Mouse (Mus musculus) fat pad, adult 2 months (tissue): Measurements from ENCODE around the gene Zfp354c.

Experiments
- DNase-seq: peaks from one replicate; pipeline ENCODE4 v3.0.0-alpha.2; 2011; ENCODE audit warnings: low read depth, low spot score; ENCODE audit errors: extremely low read depth

Gene Zfp354c

DNA sequence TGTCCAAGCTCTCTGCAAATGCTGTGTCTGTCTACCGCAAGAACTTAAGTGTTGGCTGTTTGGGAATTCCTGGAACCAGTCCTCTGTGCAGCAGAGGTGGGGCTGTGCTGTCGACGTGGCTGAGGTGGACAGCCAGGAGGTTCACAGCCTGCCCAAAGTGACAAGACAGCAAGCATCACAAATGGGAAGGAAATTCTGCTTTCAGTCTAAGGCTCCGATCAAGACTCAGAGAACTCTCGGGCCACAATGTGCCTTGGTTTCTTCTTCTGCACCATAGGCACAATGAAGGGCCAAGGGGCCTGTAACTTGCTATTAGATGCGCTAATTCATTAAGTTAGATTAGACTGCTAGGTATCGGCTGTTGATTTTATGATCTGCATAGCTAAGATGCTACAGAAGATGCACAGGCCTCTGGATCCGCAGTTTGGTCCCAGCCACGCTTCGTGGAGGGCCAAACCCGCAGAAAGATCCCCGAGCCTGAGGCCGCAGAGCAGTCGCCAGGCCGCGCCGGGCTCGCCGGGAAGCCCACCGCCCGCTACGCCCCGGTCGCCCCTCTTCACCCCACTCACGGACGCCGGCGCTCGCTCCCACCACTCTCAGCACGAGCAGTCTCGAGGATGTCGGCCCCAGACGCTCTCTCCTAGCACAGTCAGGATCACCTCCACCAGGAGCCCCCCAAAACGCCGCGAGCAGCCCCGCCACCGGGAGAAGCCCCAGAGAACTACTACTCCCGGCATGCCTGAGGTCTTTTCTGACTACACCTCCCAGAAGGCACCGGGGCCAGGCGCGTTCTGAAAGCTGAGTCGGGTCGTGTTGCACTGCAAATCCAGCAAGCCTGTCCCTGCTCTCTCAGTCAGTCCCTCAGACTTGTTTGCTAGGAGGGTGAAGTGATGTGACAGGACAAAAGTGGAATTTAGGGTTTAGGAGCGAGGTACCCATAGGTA lies at the start of gene Zfp354c:
Gene Zfp354c, minus strand, starts transcription at position 715 of the 944 bp plus-strand sequence.
- no peak for DNase-seq

DNA sequence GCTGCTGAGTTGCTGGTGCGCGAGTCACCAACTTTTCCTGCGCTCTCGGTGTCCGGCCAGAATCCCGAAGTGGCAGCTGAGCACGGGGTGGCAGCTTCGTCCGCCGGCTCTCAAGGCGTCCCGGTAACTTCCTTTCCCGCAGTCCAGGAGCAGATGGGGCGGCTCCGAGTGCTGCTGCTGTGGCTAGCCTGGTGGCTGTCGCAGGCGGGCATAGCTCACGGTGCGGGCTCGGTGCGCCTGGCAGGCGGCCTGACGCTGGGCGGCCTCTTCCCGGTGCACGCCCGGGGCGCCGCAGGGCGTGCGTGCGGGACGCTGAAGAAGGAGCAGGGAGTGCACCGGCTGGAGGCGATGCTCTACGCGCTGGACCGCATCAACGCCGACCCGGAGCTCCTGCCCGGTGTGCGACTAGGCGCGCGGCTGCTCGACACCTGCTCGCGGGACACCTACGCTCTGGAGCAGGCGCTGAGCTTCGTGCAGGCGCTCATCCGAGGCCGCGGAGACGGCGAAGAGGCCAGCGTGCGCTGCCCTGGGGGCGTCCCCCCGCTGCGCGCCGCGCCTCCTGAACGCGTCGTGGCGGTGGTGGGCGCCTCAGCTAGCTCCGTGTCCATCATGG lies 23.6 kb upstream of the Zfp354c start:
- DNase-seq: no peak

DNA sequence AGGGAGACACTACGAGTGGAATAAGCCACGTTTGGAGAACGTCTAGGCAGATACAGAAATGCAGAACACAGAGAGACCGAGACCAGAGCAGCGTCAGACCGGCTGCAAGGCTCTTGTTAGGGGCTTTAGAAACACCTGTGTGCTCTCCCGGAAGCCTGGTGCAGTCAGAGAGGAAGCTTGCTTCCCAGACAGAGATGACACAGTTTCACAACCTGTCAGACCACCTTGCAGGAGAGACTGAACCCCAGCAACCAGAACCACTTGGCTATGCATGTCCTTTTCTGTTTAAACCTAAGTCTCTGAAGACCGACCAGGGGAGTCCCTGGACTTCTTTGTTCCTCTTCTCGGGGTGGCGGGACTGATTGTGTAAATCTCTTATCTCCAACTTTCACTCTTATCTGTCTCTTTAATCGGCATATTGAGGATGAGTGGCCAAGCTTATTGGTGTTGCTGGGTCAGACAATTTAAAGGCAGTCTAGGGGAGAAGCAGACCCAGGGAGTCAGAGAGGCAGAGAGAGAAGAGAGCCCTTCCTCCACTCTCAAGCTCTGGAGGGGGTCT lies 22.7 kb upstream of the Zfp354c start, which contains the start of gene Grm6:
Gene Grm6, plus strand, starts transcription at position 509 of the 559 bp plus-strand sequence.
- DNase-seq: no peak

DNA sequence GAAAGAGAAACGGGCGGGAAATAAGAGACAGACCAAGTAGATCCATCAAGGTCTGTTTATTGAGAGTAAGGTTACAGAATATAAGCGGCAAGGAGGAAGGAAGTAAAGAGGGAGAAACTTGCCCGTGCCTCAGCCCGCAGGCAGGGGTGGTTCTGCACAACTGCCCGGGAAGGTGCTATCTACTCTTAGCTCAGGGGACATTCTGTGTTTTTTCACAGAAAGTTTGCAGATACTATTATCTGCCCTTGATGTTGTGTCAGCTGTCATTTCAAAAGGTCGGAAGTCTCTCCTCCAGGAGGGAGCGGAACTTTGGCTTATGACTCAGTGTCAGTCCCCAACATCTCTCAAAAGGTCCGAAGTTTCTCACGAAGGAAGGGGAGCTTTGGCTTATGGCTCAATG lies 21.8 kb upstream of the Zfp354c start:
- no peak for DNase-seq

DNA sequence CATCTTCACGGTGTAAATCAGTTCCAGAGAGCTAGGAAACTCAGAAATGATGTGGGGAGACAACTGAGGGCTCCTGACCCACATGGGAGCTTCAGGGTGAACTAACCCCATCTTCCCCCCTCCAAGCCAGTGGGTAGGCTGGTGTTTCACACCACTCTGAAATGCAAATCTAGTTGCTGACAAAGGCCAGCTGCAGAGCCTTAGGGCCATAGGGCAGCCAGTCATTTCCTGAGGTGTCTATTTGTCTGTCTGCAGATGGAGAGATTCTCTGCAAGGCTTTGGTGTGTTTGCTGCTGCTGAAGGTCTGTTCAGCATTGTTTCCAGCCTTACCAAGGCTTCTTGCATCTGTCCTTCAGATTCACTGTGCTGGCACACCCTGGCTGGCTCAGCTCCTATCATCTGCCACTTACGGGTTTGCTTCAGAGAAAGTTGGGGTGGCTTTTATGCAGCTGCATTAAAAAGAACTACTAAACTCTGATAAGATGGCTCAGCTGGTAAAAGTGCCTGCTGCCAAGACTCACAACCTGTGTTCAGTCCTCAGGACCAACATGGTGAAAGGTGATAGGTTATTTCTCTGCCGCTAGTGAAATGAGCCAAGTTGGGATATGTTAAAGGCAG lies 21.1 kb upstream of the Zfp354c start:
- no peak for DNase-seq

DNA sequence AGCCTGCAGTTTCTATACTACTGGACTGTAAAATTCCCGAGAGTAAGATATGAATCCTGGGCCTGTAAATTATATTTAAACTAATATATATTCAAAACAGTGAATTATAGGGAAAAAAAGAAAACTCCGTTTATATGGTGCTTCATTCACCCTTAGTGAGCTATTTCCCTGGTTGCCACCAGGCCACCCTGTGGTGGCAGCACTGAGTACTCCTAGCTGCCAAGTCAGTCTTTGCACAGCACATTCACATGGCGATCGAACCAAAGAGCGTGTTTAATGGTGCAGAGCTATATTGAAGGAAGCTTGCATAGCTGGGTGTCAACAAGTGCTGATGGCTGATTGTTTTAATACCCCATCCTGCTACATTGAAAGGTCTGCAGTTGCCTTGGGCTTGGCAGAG lies 19.5 kb upstream of the Zfp354c start:
- DNase-seq: no peak

DNA sequence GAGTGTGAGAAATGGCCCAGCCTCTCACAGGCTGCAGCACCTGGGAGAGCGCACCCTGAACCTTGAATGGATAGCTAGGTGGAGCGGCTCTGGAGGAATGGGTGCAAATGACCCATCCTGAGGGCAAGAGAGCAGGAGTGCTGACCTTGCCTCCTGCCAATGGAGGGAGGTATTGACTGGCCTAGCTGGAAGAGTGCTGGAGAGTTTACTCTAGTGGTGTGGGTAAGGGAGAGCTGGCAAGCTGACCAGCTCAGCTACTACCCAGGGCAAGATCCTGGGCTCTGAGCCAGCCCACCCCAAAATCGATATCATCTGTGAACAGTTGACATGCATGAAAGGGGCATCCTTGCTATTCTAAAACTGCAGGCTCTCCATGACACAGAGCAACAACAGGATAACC lies 18.4 kb upstream of the Zfp354c start:
- DNase-seq: no peak

DNA sequence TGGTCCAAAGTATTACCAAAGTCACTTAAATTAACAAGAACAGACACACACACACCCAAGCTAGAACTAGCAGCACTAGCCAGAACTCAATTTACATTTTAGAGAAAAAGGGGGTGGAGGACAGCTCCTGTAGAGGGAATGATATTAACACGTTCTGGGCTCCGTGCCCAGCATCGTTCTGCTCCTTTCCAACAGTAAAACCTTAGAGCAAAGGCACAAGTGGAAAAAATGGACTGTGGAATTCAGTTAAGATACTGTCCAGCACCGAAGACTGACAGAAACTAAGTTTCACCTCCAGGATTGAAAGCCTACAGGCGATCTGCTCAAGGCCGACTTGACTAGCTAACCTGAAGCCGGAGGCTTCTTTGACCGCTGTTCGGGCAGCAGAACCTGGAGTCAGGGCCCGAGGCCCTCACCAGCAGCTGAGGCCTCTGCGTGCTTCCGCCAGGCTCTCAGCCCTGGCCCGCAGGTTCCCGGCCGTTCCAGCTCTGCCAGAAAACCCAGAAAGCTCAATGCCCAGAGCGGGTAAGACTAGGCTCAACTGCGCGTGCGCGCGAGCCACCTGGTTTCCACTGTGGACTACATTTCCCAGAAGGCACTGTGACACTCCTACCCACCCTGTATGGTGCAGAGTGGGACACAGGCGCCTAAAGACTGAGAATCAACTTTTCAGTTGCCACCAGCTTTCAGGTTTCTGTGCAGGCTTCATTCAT lies 13.7 kb upstream of the Zfp354c start, which contains the start of gene Zfp879:
Gene Zfp879, minus strand, starts transcription at position 530 of the 713 bp plus-strand sequence.
- no peak for DNase-seq

DNA sequence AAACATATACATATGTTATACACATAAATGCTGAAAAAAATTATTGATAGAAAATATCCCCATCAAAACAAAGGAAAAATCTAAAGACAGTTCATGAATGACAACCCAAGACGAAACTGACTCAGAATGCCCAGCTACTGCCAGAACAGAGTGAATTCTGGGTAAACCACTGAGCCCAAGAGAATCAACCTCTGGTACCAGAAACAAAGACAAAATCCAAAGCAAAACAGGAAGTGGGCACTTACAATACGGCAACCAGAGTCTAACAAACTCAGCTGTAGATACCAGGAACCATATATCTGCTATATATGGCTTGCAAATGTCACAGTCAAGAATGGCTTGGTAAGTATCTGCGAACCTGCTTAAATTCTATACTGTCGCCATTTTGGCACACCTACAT lies 8.2 kb upstream of the Zfp354c start:
- no peak for DNase-seq

DNA sequence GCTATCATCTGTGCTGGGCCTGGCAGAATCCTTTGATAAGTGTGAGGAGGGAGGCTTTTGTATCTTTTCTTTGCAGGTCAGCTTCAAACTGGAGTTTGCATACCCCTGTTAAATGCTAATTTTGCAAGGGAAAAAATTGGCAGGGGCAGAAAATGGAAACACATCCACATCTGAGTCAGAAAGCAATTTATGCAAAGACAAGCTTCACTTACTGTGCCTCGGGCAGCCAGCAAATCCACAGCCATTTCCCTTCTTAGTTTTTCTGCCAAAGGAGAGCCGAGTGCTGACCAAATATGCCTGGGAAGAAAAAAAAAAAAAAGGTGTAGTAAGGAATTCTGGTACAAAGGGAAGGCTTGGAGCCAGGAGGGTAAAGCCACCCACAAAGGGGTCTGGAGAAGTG lies 1.3 kb downstream of the Zfp354c start:
- DNase-seq: no peak

DNA sequence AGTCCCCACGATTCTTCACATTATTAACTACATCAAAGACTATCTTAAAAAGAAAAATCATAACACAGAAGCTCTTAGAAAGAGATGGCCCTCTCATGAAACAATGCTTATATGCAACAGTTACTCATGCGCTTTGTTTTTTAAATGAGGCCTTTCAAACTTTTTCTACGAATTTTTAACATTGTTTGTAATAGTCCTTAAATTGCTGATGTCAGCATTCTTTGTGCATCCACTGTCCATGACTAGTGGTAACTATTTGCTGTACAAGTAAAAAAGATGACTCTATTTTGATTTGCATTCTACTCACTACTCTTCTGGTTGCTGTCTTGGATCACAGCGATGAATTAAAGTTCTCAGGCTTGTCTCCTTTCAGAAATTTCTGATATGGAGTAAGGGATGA lies 13.3 kb downstream of the Zfp354c start:
- DNase-seq: no peak

DNA sequence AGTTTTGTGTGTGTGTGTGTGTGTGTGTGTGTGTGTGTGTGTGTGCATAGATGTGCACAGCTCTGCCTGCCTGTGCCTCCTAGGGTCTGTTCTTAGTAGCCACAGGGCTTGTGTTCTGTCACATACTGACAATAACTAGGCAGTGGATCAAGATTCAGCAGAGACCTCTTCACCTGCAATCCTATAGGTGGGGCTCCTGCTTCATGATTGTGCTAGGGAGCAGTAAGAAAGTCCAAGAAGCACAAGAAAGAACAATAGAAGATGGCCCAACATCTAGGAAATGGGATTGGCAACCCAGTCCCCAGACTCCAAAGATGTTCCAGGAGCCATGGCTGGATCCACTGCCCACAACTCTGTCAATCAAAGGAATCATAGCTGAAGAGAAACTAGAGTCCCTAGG lies 28.7 kb downstream of the Zfp354c start:
- no peak for DNase-seq

DNA sequence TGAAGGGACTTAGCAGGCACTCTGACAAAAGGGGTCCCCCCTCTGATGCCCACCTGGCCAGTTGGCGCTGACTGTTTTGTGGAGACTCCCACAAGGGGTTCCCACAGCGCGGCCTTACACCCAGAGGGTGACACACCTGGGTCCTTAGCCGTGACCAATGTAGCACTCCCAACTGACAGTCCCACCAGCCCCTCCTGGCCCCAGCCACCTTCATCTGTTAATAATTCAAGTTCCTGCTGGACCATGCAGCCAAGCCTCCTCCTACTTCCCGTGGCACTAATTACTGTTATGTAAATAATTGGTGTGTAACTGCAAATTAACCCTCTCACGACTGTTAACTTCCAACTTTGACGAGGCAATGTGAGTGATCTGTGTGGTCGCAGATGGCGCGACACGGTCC lies 29.9 kb downstream of the Zfp354c start:
- DNase-seq: no peak

DNA sequence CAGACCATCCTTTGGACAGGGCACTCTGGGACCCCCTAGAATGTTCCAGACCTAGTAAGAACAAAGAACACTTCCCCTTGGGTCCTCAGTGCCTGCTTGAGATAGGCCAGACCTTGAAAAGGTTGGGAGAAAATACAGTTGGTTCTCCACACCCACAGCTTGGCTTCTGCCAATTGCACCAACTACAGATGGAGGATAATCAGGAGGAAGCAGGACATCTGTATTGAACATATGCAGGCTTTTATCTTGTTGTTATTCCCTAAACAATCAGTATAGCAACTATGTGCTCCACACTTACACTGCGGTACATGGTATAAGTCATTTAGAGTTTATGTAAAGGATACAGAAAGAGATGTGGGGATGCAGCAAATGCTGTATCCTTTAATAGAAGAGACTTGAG lies 56.5 kb downstream of the Zfp354c start:
- no peak for DNase-seq

DNA sequence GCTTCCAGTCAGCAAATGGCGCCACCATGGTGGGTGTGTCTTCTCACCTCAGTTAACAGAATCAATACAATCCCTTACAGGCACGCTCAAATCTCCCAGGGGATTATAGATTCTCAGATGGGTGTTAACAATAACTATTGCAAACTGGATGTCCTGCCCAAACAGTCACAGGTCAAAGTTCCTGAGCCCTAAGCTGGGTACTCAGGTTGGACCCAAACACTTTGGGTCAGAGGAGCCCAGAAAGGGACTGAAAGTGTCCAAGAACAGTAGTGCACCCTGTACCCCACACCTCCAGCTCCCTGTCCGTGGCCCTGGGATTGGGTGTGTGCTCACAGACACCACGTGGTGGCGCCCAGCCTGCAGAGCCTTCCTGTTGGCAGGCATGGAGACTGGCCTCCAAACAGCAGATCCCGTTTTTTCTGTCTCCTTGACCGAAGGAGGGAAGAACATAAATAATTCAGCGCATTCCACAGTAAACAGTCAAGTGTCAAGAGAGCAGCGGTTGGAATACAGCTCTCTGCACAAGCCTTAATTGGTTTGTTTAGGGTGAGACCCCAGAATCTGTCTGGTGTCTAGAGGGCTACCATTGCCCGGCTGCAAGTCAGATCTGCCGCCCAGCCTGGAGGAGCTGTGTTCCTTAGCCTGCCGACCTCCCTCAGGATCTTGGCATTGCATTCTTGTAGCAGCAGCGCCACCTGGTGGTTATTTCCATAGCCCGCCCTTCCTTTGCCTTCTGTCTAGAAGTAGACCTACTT lies 58.4 kb downstream of the Zfp354c start:
- DNase-seq: no peak

DNA sequence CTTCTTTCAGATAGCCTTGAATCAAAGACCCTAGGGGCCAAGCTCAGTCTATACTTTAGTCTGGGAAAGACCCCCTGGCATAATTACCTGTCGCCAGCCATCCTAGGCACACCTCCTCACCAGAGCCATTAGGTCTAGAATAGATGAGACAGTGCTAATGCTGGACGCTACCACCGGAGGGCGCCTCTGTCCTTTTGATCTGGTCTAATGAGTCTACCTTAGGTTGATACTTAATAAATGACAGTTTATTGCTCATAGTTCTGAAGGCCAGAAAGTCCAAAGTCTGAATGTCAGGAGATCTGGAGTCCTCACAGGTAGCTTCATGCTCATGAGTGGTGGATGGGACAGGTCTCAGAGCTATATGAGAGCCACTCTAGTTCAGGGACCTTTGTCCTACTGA lies 60.5 kb downstream of the Zfp354c start:
- DNase-seq: no peak

DNA sequence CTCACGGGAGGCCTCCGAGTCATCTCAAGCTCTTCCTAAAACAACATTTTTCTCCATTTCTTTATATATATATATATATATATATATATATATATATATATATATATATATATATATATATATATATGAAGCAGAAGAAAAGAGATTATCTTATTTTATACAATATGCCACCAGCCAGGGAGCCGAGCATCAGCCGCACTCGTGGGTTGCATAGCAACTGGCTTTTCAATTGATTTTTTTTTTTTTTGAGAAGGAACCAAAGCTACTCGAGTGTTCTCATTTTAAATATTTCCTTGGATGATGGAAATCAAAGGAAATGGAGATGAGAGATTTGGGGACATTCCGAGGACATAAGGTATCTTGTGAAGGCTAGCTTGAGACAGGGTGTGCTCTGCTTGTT lies 61.1 kb downstream of the Zfp354c start:
- no peak for DNase-seq
